Mouse (Mus musculus) adrenal gland, postnatal 0 days (tissue): ENCODE data around the gene Morf4l1. TPM values are rescaled to one million over a fixed set of nuclear protein-coding genes. Genes with fewer than 3 reads are reported as not detected.

ENCODE experiments used
- polyA plus RNA-seq: library from polyadenylated mRNA; unstranded; fragments of >200 nt; fragmentation: Nextera tagmentation; extraction: Ambion mirVana; gene quantifications from 2 replicates; pipeline ENCODE4 v1.2.1, GENCODE M21; 2015

The Morf4l1 gene
- 374 and 387 TPM in 2 replicates for polyA plus RNA-seq

GRCm38 (mm10) chr9:90114567-90115307, at the start of gene Morf4l1:
Gene Morf4l1, minus strand, starts transcription at chr9:90114774.

GRCm38 (mm10) chr9:90162926-90163748, 48.6 kb upstream of the Morf4l1 start, which contains the start of gene Adamts7:
Gene Adamts7, plus strand, starts transcription at chr9:90163069.

GRCm38 (mm10) chr9:90053852-90054251, 60.7 kb downstream of the Morf4l1 start, which contains the start of gene Ctsh:
Gene Ctsh, plus strand, starts transcription at chr9:90054152.

Other genes starting within 250 kb of the Morf4l1 start
- gene Rasgrf1, start 204.9 kb downstream of the Morf4l1 start, polyA plus RNA-seq = 0.20 and 0.62 TPM in 2 replicates
- 423 and 576 TPM in 2 replicates for gene Ctsh, start 60.6 kb downstream of the Morf4l1 start, polyA plus RNA-seq
- gene Adamts7, start 48.3 kb upstream of the Morf4l1 start, polyA plus RNA-seq = 2.5 and 3.5 TPM in 2 replicates
- gene Tbc1d2b, start 156.0 kb upstream of the Morf4l1 start, polyA plus RNA-seq = 7.2 and 8.9 TPM in 2 replicates